ENCODE assay signal across 12 mouse cellular contexts in genomic region chr16:22661076-22661475, GRCm38 (mm10). TPM values are rescaled to one million over a fixed set of nuclear protein-coding genes. Genes with fewer than 3 reads are reported as not detected.
A peak's percentile ranks its signal among the peaks of the same experiment; 100 is the strongest.
DNase-seq lines count a peak whose midpoint lies in the region; ATAC-seq lines count a peak whose summit lies in the region.
"Had no signal": no experiment of that assay in that cellular context is flagged by ENCODE, and none has a peak within 500 bp of the region (broad histone marks: within the 10 kb centered on the region; RNA-seq: fewer than 3 reads in every experiment).

No protein-coding gene starts in this region.

- H3K4me1 ChIP-seq in embryonic facial prominence, embryonic 14.5 days (ENCODE audit: control insufficient read depth, insufficient read depth, low read length): peaks cover 5% of the 10 kb centered on the region; the same call in 1 of the 2 replicates
- peaks cover 18% of the 10 kb centered on the region for H3K4me1 ChIP-seq in embryonic facial prominence, embryonic 10.5 days

- H3K27ac ChIP-seq in embryonic facial prominence, embryonic 14.5 days (replicated peaks; ENCODE audit: low read depth, low read length): no peak overlapping the region
- no peak overlapping the region for H3K27ac ChIP-seq in embryonic facial prominence, embryonic 10.5 days (replicated peaks)
- H3K27ac ChIP-seq: kidney, embryonic 15.5 days; neural tube, embryonic 13.5 days had no signal

- ATAC-seq in embryonic facial prominence, embryonic 14.5 days (ENCODE audit: low read depth): peak; percentile 22; the same call in 1 of the 2 replicates
- ATAC-seq: forebrain, postnatal 0 days had no signal

- WGBS in embryonic facial prominence, embryonic 14.5 days: 42% methylated on average over 5 of the region's 5 CpGs
- WGBS in embryonic facial prominence, embryonic 10.5 days: 71% methylated on average over 5 of the region's 5 CpGs

- H3K36me3 ChIP-seq in embryonic facial prominence, embryonic 14.5 days (ENCODE audit: control insufficient read depth, insufficient read depth, low read length): no peaks in the 10 kb centered on the region
- H3K36me3 ChIP-seq in embryonic facial prominence, embryonic 10.5 days (replicated peaks): no peaks in the 10 kb centered on the region
- H3K36me3 ChIP-seq: kidney, embryonic 15.5 days; neural tube, embryonic 13.5 days had no signal

- H3K27me3 ChIP-seq in embryonic facial prominence, embryonic 14.5 days (replicated peaks; ENCODE audit: control insufficient read depth, insufficient read depth, low read length): peaks cover 30% of the 10 kb centered on the region
- peaks cover 46% of the 10 kb centered on the region for H3K27me3 ChIP-seq in embryonic facial prominence, embryonic 10.5 days (replicated peaks; ENCODE audit: low read depth, poor library complexity, severe bottlenecking)

- H3K4me2 ChIP-seq in embryonic facial prominence, embryonic 14.5 days (ENCODE audit: low read depth, low read length): no peak overlapping the region
- H3K4me2 ChIP-seq: kidney, embryonic 15.5 days; neural tube, embryonic 13.5 days had no signal

- peak; percentile 52 for DNase-seq in embryonic facial prominence, embryonic 14.5 days (ENCODE audit: low spot score)
- DNase-seq in embryonic facial prominence, embryonic 10.5 days (ENCODE audit: low spot score): no peak
- peak; percentile 90 for DNase-seq in 416B (ENCODE audit: low read depth)
- peak; percentile 78 to 81 for DNase-seq in layer of hippocampus, adult 8-10 months (ENCODE audit: low spot score in 2 of 2)
- peak; percentile 73 for DNase-seq in right cerebral cortex, postnatal 25 days
- DNase-seq in spleen, adult 18-20 months: no peak
- no peak for DNase-seq in heart, adult 18-20 months
- no peak for DNase-seq in spleen, postnatal 10 days (ENCODE audit: low spot score in 2 of 2)
- DNase-seq: cerebellum, adult 11 months; forebrain, postnatal 0 days had no signal

- no peak overlapping the region for H3K9ac ChIP-seq in embryonic facial prominence, embryonic 14.5 days (ENCODE audit: low read depth, low read length)
- H3K9ac ChIP-seq: forebrain, postnatal 0 days; kidney, embryonic 15.5 days; neural tube, embryonic 13.5 days had no signal

- no peaks in the 10 kb centered on the region for H3K9me3 ChIP-seq in embryonic facial prominence, embryonic 14.5 days (ENCODE audit: control insufficient read depth, low read length)
- no peaks in the 10 kb centered on the region for H3K9me3 ChIP-seq in embryonic facial prominence, embryonic 10.5 days
- H3K9me3 ChIP-seq: kidney, embryonic 15.5 days; neural tube, embryonic 13.5 days had no signal

- H3K4me3 ChIP-seq in embryonic facial prominence, embryonic 14.5 days (ENCODE audit: low read depth, low read length): no peak overlapping the region
- H3K4me3 ChIP-seq in embryonic facial prominence, embryonic 10.5 days: no peak overlapping the region
- H3K4me3 ChIP-seq: kidney, embryonic 15.5 days; neural tube, embryonic 13.5 days had no signal

RNA-seq across cellular contexts. Expression of gene Dgkg, which starts 4.1 kb away (rescaled TPM):
- polyA plus RNA-seq in embryonic facial prominence, embryonic 14.5 days (2014; fragmentation: Nextera tagmentation; extraction: Ambion mirVana): 0.51 and 1.4 TPM in 2 replicates
- polyA plus RNA-seq in embryonic facial prominence, embryonic 10.5 days (2016; fragmentation: Nextera tagmentation; extraction: Ambion mirVana): 0.20 and 0.22 TPM in 2 replicates
- total RNA-seq in layer of hippocampus, adult 8-10 months (2022): 100 to 1,000 TPM; 171 to 234 (median 200) TPM
- total RNA-seq in heart, adult 18-20 months (2021): under 1 TPM; 0.28 to 0.35 TPM

Comparison
In these comparisons a context has a peak if more than half of its experiments do, and no peak if none do; other contexts are left out.
1. DNase-seq: peak in embryonic facial prominence, embryonic 14.5 days (single experiment), 416B (single experiment), layer of hippocampus, adult 8-10 months (2 of 2) and right cerebral cortex, postnatal 25 days (single experiment); none in embryonic facial prominence, embryonic 10.5 days (single experiment), spleen, adult 18-20 months (0 of 2), heart, adult 18-20 months (0 of 2) and spleen, postnatal 10 days (0 of 2).
2. RNA of gene Dgkg, which starts 4.1 kb away (total RNA-seq): 171 to 234 TPM in layer of hippocampus, adult 8-10 months; 0.28 to 0.35 TPM in heart, adult 18-20 months; every median in the first group is over 100 times any median in the second.